Mouse (Mus musculus) thymus, adult 2 months (tissue): ENCODE results near the gene Susd1.

Experiments used
- CTCF ChIP-seq: fragments of 200-500 bp; IDR thresholded peaks from 2 replicates; pipeline ENCODE4 v1.5.1; 2012; ENCODE audit warnings: mild to moderate bottlenecking, control low read depth, low read length, moderate library complexity, borderline replicate concordance; ENCODE audit not compliant: control insufficient read depth, poor library complexity, insufficient read depth; ENCODE audit errors: extremely low read depth
- POLR2A ChIP-seq: fragments of 200-500 bp; IDR thresholded peaks from 2 replicates; pipeline ENCODE4 v1.6.1; 2012; ENCODE audit warnings: mild to moderate bottlenecking, low read length, control low read depth, moderate library complexity; ENCODE audit not compliant: control insufficient read depth, poor library complexity, insufficient read depth; ENCODE audit errors: extremely low read depth

GRCm38 (mm10) chr4:59364229-59365173 lies 73.9 kb downstream of the Susd1 start:
- TF ChIP-seq CTCF (no peak), POLR2A (no peak)
